Mouse (Mus musculus) lung, embryonic 16.5 days (tissue): ENCODE data around the gene Has1. TPM values are rescaled to one million over a fixed set of nuclear protein-coding genes. Genes with fewer than 3 reads are reported as not detected.
A peak's percentile ranks its signal among the peaks of the same experiment; 100 is the strongest.

Source experiments
- ATAC-seq: fragments of 200-750 bp; cut with Nextera tagmentation; 2 replicates; pipeline ENCODE4 v1.8.0; 2017; ENCODE audit warnings: low read depth, mild to moderate bottlenecking, moderate library complexity
- H3K27ac ChIP-seq: fragments of 300-500 bp; sonication (generic); 2 replicates; pipeline ENCODE4 v1.5.1; 2014; ENCODE audit warnings: mild to moderate bottlenecking, control low read depth, low read length
- H3K27me3 ChIP-seq: fragments of 300-500 bp; sonication (generic); 2 replicates; pipeline ENCODE4 v1.6.1; 2014; ENCODE audit warnings: low read depth, low read length, mixed read lengths; ENCODE audit not compliant: control insufficient read depth, insufficient read depth
- H3K36me3 ChIP-seq: fragments of 300-500 bp; sonication (generic); 2 replicates; pipeline ENCODE4 v1.6.1; 2014; ENCODE audit warnings: low read length; ENCODE audit not compliant: control insufficient read depth, insufficient read depth
- H3K4me1 ChIP-seq: fragments of 300-500 bp; sonication (generic); replicated peaks from 2 replicates; pipeline ENCODE4 v1.6.1; 2014; ENCODE audit warnings: low read length, mixed read lengths; ENCODE audit not compliant: control insufficient read depth, insufficient read depth
- H3K4me2 ChIP-seq: fragments of 300-500 bp; sonication (generic); 2 replicates; pipeline ENCODE4 v1.6.1; 2014; ENCODE audit warnings: low read depth, low read length, control low read depth
- H3K4me3 ChIP-seq: fragments of 300-500 bp; sonication (generic); 2 replicates; pipeline ENCODE4 v1.5.1; 2014; ENCODE audit warnings: mild to moderate bottlenecking, low read length, control low read depth
- H3K9ac ChIP-seq: fragments of 300-500 bp; sonication (generic); 2 replicates; pipeline ENCODE4 v1.6.1; 2014; ENCODE audit warnings: low read length, control low read depth
- H3K9me3 ChIP-seq: fragments of 300-500 bp; sonication (generic); 2 replicates; pipeline ENCODE4 v1.6.1; 2016; ENCODE audit warnings: low read length; ENCODE audit not compliant: control insufficient read depth
- WGBS: fragments of 180-500 bp; shearing (Covaris S2); extraction: QIAGEN DNeasy Blood & Tissue Kit; methylation state at CpG from one replicate; pipeline ENCODE4 v1.1.7; 2014; 5-methylcytosine and 5-hydroxymethylcytosine counted together
- microRNA counts: library from miRNA; unstranded; fragments of <30 nt; microRNA quantifications from one replicate; lab custom pipeline; 2016
- microRNA-seq: library from miRNA; unstranded; fragments of <30 nt; microRNA quantifications from one replicate; pipeline ENCODE4, GENCODE M21; 2016
- polyA plus RNA-seq: library from polyadenylated mRNA; unstranded; fragments of >200 nt; fragmentation: Nextera tagmentation; extraction: Ambion mirVana; gene quantifications from 2 replicates; pipeline ENCODE4 v1.2.1, GENCODE M21; 2015

The Has1 gene
- polyA plus RNA-seq, 1 experiment from 2014 or later = 0.73 TPM

DNA sequence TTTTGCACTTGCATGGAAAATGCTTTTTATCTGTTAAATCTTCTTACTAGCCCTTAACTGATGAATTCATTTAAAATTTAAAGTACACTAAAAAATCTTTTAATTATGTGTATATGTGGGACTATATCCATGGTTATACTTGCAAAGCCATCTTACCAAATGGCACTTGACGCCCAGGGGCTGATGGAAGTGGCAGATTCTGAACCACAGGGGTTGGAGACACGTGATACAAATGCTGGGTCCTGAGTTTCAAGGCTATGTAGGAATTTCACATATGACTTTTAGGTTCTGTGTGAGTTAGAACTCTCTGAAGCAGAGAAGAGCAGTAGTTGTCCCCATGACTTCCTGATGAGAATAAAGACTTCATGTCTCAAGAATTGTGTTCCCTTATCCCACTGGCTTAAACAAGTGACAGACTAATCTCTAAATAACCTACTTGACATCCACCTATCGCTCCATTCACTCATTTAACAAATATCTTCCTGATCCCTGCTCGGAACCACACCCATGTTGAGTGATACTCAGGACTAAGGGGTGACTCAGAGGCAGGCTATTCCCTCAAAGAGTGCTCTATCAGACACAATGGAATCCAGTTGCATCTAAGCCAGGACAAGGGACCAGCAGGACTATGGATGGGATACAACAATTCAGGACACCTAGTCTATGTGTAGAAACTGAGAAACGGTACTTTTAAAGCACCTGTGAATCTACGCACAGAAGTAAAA is 31.2 kb downstream of the Has1 start:
- H3K27me3 ChIP-seq = no peaks in the 10 kb centered on the region
- no peak overlapping the region for H3K27ac ChIP-seq
- H3K36me3 ChIP-seq = no peaks in the 10 kb centered on the region
- ATAC-seq = no peak
- no peak overlapping the region for H3K9ac ChIP-seq
- H3K4me3 ChIP-seq = no peak overlapping the region
- H3K9me3 ChIP-seq = no peaks in the 10 kb centered on the region
- 75% methylated on average over 6 of the region's 6 CpGs for WGBS
- peaks cover 4% of the 10 kb centered on the region for H3K4me1 ChIP-seq
- no peak overlapping the region for H3K4me2 ChIP-seq

DNA sequence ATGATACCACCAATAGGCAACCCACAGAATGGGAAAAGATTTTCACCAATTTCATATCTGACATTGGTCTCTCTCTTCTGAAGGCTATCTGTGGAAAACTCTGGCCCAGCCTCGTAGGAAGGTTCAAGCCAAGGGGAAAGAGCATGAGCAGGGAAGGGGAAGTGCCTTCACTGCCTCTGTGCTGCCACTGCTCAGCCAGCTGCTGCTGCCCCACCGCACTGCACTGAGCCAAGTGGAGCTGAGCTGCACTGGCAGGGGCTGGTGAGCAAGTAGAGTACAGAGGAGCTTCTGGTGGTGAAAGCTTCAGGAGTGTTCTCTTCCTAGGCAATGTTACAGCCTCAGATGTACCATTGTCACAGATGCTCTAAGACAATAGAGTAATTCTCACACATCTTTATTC is 59.5 kb downstream of the Has1 start:
- H3K27ac ChIP-seq = no peak overlapping the region
- no peak overlapping the region for H3K4me3 ChIP-seq
- no peak overlapping the region for H3K4me2 ChIP-seq
- H3K4me1 ChIP-seq = peaks cover 6% of the 10 kb centered on the region
- 27% methylated on average over 2 of the region's 2 CpGs for WGBS
- no peak overlapping the region for H3K9ac ChIP-seq
- ATAC-seq = no peak
- no peaks in the 10 kb centered on the region for H3K27me3 ChIP-seq
- no peaks in the 10 kb centered on the region for H3K9me3 ChIP-seq
- H3K36me3 ChIP-seq = no peaks in the 10 kb centered on the region

MicroRNAs within 50 kb of the gene (microRNA counts, 519-probe panel; counts per million panel counts)
- microRNA mmu-let-7e (lab: Ali Mortazavi, UCI) = 4,934 counts per million, percentile 94 among the panel's probes with 10 or more counts
- 3,152 counts per million, percentile 62 among the panel's probes with 10 or more counts for microRNA mmu-miR-125a-3p (lab: Ali Mortazavi, UCI)
- microRNA mmu-miR-125a-5p (lab: Ali Mortazavi, UCI) = 5,192 counts per million, percentile 96 among the panel's probes with 10 or more counts
- 4,397 counts per million, percentile 89 among the panel's probes with 10 or more counts for microRNA mmu-miR-99b (lab: Ali Mortazavi, UCI)

Small RNAs within 50 kb of the gene (microRNA-seq; reads per million reads assigned to microRNA genes)
- gene Gm25927 (not detected), gene Mir125a (3,362 reads per million, percentile 86 among the genes with 10 or more reads in this experiment), gene Mir99b (18,105 reads per million, percentile 96 among the genes with 10 or more reads in this experiment), gene Mirlet7e (not detected)

Other genes with a start within 250 kb of the Has1 start
- 8.0 and 8.4 TPM in 2 replicates for gene Lnpep, start 230.2 kb downstream of the Has1 start, polyA plus RNA-seq
- not detected in 2 replicates for gene Vmn2r90, start 151.5 kb downstream of the Has1 start, polyA plus RNA-seq
- 31.4 and 36.6 TPM in 2 replicates for gene Spaca6, start 28.0 kb downstream of the Has1 start, polyA plus RNA-seq
- 1.7 TPM in 2 replicates for gene Fpr1, start 28.7 kb upstream of the Has1 start, polyA plus RNA-seq
- 1.9 and 2.9 TPM in 2 replicates for gene Fpr2, start 32.6 kb upstream of the Has1 start, polyA plus RNA-seq
- not detected in 2 replicates for gene Fpr3, start 32.6 kb upstream of the Has1 start, polyA plus RNA-seq
- not detected in 2 replicates for gene Fpr-rs4, start 166.5 kb upstream of the Has1 start, polyA plus RNA-seq
- gene Vmn2r124, start 194.2 kb upstream of the Has1 start, polyA plus RNA-seq = not detected in 2 replicates
- gene Vmn2r91, start 229.8 kb upstream of the Has1 start, polyA plus RNA-seq = not detected in 2 replicates